Mouse (Mus musculus) gastrocnemius, postnatal 10 days (tissue): ENCODE measurements at regions not wholly inside any gene's neighbourhood (a gene's known extent, or its start where the extent isn't known, plus 50 kb on each side); places are given as distances from the start of the nearest gene placed in this dataset.
"Not testable (repeated sequence)": the region's sequence is repeated elsewhere in the genome, so short reads cannot be mapped to it uniquely, and the experiment has no call there.

Experiments used
- DNase-seq: peaks from one replicate; pipeline ENCODE4 v3.0.0; 2021; ENCODE audit warnings: mixed read lengths

- not testable (repeated sequence) for DNase-seq
These were observed 139.7 kb downstream of the Tex13c3 start for GRCm38 (mm10) chrX:19341231-19342007.

GRCm38 (mm10) chrX:19313286-19313685, 167.8 kb downstream of the Tex13c3 start:
- DNase-seq = no peak

- DNase-seq = no peak
These were observed 169.1 kb downstream of the Tex13c3 start for GRCm38 (mm10) chrX:19311809-19312559.

GRCm38 (mm10) chrX:19311377-19311776, 169.7 kb downstream of the Tex13c3 start:
- no peak for DNase-seq

GRCm38 (mm10) chrX:19288171-19288570, 192.9 kb downstream of the Tex13c3 start:
- DNase-seq = no peak

- no peak for DNase-seq
These were observed 194.7 kb downstream of the Tex13c3 start for GRCm38 (mm10) chrX:19286431-19286830.

- DNase-seq = no peak
These were observed 195.3 kb downstream of the Tex13c3 start for GRCm38 (mm10) chrX:19285773-19286172.

GRCm38 (mm10) chrX:19283078-19283477, 198.0 kb downstream of the Tex13c3 start:
- DNase-seq = no peak

- no peak for DNase-seq
These were observed 216.9 kb downstream of the Tex13c3 start for GRCm38 (mm10) chrX:19264237-19264636.

GRCm38 (mm10) chrX:19246777-19247619, 234.1 kb downstream of the Tex13c3 start:
- DNase-seq = no peak

GRCm38 (mm10) chrX:19237738-19238261, 243.3 kb downstream of the Tex13c3 start:
- peak; percentile 3 for DNase-seq

- peak; percentile 3 for DNase-seq
These were observed 243.9 kb downstream of the Tex13c3 start for GRCm38 (mm10) chrX:19237048-19237737.

- DNase-seq = no peak
These were observed 245.7 kb downstream of the Tex13c3 start for GRCm38 (mm10) chrX:19235449-19235848.

GRCm38 (mm10) chrX:19231823-19232222, 249.3 kb downstream of the Tex13c3 start:
- DNase-seq = no peak

- no peak for DNase-seq
These were observed 257.8 kb downstream of the Tex13c3 start for GRCm38 (mm10) chrX:19223336-19223735.

GRCm38 (mm10) chrX:19220785-19221496, 260.2 kb downstream of the Tex13c3 start:
- DNase-seq = no peak

GRCm38 (mm10) chrX:19219727-19220126, 261.4 kb downstream of the Tex13c3 start:
- DNase-seq = no peak

- DNase-seq = no peak
These were observed 261.8 kb downstream of the Tex13c3 start for GRCm38 (mm10) chrX:19219301-19219700.

GRCm38 (mm10) chrX:19206420-19206819, 274.7 kb downstream of the Tex13c3 start:
- DNase-seq = no peak

- DNase-seq = no peak
These were observed 278.6 kb downstream of the Tex13c3 start for GRCm38 (mm10) chrX:19202542-19202941.

GRCm38 (mm10) chrX:19201383-19201782, 279.7 kb downstream of the Tex13c3 start:
- DNase-seq = no peak
